Mouse (Mus musculus) embryo, embryonic 10.5 days (tissue): ENCODE measurements around the gene Tex44.

Experiments
- DNase-seq: peaks from one replicate; pipeline ENCODE4 v3.0.0-alpha.2; 2015; ENCODE audit warnings: low spot score

Tex44 gene

DNA sequence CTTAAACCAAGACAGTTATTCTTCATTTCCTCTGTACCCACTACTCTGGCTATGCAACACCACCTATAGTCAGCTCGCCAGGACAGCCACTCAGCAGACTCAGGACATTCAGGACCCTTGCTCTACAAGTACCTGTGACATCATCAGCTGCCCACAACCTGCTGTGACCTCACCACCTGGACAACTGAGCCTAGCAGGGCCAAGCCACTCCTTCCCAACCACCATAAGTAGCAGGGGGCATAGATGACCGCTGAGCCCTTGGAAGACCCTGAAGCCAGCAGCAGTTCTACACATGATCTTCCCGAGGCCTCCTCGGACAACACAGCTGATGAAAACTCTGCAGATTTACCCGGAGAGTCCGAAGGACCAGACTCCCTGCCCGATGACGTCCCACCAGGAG, at the start of gene Tex44, which contains the start of gene Nmur1:
Gene Tex44, plus strand, starts transcription at position 202 of the 400 bp plus-strand sequence.
Gene Nmur1, minus strand, starts transcription at position 101 of the 400 bp plus-strand sequence.
- no peak for DNase-seq

DNA sequence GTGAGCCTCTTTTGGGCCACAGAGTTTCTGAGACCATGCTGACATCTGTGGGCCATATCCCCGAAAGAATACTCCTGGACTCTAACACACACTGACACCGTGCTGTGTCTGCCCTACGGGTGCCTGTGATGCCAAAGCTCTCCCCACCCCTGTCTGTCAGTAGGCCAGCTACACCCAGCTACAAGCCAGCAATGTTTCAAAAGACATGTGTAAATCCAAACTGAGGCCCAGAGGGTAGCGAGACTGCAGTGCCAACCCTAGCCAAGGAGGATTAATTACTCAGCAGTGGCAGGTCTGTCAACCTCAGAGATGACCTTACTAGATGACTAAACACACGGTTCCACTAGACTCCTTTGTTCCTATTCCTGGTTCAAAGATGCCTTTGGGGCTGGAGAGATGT, 49.8 kb upstream of the Tex44 start:
- DNase-seq = no peak

DNA sequence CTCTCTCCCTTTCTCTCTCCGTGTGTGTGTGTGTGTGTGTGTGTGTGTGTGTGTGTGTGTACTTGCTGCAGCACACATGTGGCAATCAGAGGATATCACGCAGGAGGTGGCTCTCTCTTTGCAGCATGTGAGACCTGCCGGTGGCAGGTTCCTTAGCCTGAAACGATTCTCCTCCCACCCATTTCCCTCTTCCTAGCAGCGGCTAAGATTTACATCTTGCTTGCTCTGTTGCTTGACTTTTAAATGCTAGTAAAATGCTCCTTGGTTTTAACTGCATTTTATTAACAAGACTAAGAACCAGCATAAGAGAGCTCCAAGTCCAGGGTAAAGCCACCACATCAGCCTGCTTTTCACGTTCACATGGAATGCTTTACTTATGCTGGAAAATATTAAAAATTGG, 47.5 kb upstream of the Tex44 start:
- DNase-seq = no peak

DNA sequence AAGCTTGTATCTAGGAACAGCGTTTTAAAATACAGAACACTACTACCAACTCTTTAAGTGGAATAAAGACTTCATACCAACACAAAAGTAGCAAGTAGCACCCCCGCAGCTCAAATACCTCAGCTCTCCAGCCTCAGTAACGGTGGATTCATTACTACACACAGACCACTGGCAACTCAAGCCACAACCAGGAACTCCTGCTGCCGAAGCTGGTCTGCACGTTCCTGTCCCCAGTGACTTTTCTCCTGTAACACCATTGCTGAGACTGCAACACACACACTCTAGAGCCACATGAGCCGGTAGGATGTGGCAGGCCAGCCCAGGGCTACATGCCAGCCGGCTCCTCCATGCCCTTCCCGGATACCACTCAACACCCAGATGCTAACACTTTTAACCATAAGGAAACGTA, 47.0 kb upstream of the Tex44 start:
- DNase-seq = no peak

DNA sequence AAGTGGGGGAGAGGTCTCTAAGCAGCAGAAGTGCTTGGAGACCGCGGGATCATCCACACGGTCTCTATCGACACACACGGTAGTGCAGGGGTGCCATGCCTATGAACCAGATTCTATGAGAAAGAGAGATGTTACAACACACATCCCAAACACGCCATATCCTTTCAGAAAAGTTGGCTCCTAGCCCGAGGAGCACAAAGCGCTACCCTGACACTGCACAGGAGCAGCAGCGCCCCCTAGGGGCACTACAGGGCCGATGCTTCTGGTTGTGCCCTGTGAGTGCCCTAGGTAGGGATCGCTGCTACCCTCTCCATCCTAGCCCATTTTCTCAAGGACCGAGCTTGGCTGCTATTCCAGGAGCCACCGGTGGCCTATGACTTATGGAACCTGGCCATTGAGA, 45.1 kb upstream of the Tex44 start:
- DNase-seq = peak; percentile 68

DNA sequence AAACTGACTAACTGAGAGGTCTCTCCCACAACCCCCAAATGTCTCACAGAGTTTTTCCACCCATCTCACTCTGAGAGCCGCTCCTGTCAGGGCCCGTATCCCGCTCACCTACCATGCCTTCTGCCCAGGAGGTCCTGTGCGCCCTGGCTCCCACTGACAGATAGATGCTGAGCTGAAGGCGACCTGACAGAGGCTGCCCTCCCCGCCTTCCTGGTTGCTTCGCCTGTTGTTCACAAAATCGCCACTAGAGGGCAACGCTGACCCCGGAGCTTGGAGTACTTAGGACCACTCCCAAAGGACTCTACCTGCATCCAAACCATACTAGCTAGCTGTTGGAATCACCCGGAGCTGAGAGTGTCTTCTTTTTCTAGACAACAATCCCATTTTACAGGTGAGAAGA, 36.9 kb upstream of the Tex44 start:
- DNase-seq = peak; percentile 86

DNA sequence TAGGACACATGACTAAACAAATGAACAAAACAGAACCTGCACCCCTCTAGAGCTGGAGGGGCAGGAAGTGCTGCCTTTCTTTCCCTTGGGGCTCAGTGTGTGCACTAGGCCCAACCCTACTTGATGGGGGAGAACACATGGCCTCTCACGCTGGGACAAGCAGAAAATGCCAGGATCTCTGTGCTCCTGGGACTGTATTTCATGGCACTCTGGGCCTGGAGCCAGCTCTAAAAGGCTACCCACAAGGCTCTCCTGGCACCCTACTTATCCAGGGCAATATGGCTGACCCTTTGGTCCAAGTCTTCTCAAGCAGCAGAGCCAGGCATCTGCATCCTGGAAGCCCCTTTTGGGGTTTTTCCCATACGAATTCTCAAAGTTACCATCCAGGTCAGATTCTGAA, 34.7 kb upstream of the Tex44 start:
- DNase-seq = no peak

DNA sequence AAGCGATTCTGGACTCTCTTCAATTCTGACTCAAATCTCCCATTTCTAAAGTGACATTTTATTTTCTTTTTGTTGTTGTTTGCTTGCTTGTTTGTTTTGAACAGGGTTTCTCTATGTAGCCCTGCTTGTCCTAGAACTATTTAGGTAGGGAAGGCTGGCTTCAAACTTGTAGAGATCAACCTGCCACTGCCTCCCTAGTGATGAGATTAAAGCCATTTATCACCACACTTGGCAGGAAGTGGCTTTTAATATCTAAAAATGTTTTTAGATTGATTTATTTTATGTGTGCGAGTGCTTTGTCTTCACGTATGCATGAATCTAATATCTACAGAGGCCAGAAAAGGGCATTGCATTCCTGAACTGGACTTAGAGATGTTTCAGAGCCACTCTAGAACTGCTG, 32.9 kb upstream of the Tex44 start:
- DNase-seq = no peak

DNA sequence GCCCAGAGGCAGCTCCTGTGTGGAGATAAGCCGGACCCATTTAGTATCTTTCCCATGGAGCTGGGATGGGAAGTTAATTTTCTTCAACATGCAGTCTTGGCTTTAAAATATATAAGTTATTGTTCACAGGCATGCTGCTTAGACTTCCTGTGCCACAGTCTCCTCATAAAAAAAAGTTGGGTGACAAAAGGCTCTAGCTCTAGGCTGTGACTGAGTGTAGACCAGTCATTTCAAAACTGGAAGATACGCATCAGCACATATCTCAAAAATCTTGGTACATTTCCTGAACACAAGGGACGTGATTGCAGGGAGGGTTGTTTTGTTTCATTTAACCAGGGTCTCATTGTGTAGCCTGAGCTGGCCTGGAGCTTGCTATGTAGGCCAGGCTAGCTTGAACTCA, 31.9 kb upstream of the Tex44 start:
- no peak for DNase-seq

DNA sequence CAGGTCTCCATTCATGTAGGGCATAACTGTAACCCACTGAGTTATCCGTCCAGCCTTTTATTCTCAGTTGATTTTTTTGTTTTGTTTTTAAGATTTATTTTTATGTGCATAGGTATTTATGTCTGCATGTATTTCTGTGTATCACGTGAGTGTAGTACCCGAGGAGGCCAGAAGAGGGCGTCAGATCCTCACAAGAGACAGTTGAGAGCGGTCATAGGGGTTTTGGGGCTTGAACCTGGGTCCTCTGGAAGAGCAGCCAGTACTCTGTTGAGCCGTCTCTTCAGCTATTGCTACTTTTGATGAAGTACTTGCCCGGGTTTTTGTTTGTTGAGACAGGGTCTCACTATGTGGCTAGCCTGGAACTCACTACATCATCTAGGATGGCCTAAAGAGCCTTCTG, 30.2 kb upstream of the Tex44 start:
- DNase-seq = no peak

DNA sequence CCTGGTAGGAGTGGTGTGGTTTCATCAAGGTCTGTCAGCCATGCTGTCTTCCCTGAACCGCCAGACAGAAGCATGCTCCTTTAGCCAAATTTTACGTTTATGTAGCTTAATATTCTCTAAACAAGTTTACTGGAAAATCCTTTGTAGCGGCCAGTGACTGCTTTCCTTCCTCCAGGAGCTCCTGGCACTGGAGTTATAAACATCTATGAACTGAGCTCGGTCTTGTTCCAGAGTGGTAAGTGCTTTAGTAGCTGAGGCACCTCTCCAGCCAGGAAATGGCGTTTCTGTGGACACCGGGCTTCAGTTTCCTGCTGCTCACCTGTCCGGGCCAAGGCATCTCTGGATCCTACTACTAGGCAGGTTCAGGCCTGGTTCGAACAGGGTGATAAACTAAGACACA, 28.5 kb upstream of the Tex44 start:
- no peak for DNase-seq

DNA sequence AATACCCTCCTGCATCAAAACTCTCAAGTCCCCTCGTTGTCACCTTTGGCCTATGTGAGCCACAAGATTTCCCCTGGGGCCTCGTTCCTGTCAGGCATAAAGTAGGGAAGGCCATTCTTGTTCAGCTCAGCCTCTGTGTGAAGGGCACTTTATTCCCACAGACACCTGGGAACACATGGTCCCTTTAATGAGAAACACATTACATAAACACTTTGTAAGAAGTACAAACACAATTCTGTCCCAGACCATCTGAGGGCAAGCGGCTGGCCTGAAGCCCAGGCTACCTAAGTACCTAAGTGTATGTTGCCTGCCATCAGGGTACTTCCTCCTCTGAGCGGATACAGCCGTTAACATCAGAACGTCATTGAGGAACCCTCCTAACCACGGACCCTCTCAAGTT, 27.9 kb upstream of the Tex44 start:
- peak; percentile 63 for DNase-seq

DNA sequence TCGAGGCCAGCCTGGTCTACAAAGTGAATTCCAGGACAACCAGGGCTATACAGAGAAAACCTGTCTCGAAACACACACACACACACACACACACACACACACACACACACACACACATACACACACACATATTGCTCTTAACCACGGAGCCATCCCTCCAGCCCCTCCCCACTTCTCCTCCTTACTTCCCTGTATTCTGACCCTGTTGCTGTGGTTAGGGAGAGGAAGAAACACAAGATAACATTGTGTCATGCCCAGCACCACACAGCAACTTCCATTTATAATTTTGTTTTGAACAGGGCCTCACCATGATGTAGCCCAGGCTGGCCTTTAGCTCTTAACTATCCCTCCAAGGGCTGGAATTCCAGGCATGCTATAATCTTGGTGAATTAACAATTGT, 26.8 kb upstream of the Tex44 start:
- no peak for DNase-seq

DNA sequence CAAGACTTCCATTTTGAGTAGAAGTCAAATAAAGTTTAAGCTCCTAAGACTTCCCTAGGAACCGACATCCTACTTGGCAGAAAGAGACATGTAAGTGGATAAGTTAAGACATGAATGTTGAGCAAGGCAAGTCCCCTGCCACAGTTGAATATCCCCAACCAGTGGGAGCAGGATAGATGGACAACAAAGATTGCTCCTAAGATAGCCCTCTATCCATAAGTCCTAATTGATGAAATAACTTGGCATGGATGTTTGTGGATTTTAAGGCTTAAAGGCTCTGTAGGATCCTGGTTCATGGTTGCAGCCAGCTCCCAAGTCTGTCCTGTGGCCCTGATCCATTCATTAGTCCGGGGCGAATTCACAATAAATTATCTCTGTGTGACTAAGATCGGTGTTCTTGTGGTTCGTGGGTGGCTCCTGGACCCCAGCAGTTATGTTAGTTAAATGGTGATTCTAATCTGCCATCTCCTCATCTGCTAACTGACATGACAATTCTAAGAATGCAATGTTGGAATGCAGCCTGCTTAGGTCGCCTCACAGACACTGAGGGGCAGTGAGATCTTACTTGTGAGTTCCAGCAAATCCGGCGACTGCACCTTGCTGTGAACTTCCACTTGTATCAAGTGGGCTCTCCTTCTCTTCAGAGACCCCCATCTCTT, 25.9 kb upstream of the Tex44 start:
- DNase-seq = no peak

DNA sequence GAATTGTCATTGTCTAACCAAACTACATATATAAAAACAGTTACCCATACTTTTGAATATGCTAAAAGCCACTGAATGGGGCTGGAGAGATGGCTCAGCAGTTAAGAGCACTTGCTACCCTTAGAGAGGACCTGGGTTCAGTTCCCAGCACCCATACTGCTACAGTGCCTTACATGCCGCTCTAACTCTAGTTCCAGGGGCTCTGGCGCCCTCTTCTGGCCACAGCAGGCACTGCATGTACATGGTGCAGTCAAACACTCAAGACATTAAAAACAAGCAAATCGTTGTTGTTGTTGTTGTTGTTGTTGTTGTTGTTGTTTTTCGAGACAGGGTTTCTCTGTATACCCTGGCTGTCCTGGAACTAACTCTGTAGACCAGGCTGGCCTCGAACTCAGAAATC, 21.3 kb upstream of the Tex44 start:
- DNase-seq = no peak

DNA sequence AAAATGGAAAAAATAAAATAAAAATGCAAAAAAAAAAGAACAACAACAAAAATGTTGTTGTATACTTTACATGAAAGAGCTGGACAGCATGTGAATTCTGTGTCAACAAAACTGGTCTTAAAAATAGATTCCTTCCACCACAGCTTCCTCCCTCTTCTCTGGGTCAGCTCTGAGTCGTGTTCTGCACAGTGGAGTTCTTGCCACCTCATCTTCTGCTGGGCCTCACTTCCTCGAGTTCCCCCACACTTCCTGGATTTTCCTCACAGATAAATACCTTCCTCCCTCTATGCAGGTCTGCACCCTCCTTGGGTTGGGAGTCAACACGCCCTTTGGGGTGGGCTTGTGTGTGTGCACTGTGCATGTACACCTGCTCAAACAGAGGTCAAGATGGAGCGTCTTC, 19.8 kb upstream of the Tex44 start:
- DNase-seq = no peak

DNA sequence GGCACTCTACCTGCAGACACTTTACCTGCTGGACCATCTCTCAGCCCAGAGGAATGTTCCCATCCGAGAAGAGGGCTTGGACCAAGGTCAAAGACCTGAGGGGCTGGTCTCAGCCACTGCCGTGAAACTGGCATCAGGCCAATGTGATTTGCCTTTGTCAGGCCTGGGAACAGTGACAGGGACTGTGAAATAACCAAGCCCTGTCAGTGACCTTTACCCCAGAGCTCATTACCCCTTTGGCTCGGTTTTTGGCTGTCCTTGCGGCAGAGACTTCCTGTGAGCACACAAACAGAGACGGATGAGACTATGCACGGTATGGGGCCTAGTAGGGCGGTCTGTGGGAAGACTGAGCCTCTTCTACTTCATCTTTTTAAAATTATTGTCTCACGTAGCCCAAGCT, 19.2 kb upstream of the Tex44 start:
- no peak for DNase-seq

DNA sequence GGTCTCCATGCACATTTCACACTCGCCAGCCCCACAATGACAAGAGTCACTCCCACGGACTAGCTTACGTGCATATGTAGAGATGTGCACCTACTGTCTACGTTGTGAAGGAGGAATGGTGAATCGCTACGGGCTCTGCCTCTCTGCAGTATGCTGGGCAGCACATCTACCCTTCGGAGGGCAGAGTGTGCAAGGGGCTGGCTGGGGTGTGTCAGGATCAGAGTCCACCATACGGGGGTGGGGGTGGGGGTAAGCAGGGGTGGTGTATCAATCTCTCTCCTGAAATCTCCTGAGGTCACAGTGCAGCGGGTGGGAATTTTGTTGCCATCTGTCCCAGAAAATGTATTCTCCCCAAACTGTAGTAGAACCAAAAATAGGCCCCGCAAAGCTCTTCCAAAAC, 17.6 kb upstream of the Tex44 start:
- no peak for DNase-seq

DNA sequence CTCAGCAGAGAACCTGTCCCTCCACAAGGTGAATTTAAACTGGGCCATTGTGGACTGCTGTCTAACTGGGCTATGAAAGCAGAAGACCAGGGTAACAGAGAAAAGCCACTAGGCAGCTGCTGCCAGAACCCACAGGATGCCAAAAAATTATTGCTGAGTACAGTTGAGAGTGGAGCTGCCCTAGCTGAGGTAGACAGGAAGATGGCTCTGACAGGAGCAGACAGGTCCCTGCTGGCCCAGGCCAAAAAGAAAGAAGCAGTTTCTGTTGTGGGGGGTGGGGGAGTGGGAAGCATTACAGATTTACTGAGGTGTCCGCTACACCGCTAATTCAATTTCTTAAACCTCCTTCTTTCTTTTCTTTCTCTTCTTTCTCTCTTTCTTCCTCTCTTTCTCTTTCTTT, 16.7 kb upstream of the Tex44 start:
- DNase-seq = no peak

DNA sequence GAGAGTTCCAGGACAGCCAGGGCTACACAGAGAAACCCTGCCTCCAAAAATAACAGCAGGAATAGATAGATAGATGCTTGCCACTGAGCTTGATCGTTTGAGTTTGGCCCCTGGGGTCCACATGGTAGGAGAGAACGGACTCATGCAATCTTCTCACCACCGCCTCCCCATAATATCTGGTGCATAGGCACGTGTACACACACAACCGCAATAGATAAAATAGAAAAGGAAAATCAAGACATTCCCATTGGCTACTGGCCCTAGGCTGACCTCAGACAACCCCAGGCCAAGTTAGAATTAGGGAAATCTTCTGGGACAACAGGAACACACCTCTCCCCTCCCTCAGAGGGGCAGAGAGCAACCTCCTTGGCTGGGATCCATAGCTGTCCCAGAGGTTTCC, 11.4 kb upstream of the Tex44 start:
- no peak for DNase-seq

DNA sequence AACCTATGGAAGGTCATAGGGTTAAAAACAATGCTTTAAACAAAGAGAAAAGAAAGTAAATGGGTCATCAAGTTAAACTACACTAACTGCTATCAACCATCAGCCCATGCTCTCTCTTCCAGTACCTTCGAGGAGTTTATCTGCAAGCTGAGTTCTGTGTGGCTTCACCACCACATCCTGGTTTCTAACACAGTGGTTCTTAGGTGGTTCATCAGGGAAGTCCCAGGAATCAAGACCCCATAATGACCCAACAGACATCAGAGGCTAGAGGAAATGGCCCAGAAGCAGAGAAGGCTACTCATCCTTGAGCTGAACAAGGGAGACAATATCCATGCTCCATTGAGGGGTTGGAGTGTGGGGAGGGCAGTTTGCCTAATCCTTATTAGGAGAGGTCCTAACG, 11.0 kb upstream of the Tex44 start:
- no peak for DNase-seq

DNA sequence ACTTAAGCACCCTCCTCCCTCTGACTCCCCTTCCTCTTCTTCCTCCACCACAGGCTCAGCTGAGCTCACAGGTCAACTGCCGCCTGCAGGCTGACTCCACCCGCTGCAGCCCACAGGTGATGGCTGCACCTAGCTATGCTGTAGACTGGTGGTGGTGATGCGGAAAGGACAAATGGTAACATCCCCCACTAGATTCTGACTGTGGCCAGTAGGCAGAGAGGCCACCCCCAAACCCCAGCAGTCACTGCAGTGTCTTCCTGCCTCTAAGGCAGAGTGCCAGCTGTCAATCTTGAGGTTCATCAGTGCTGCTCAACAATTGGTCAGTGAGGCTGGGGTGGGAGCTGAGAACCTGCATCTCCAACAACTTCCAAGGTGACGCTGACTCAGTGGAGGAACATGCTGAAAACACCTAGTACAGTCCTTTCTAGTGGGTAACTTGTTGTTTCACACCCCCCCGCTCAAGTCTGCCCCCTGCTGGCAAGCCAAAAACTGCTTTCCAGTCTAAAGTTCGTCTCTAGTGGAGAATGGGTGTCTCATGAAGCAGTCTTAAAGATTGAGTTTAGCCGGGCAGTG, 10.4 kb upstream of the Tex44 start:
- DNase-seq = no peak

DNA sequence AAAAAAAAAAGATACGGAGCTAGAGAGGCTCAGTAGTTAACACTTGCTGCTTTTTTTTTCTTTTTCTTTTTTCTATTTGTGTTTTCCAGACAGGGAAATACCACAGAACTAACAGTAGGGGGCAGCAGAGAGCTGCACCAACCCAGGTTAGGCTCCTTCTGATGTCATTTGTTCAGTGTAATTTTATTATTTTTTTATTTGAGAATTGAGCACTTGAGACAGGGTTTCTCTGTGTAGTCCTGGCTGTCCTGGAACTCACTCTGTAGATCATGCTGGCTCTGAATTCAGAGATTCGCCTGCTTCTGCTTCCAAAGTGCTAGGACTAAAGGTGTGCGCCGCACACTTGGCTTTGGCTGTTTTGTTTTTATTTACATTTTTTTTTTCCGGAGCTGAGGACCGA, 9.8 kb upstream of the Tex44 start:
- DNase-seq = peak; percentile 50

DNA sequence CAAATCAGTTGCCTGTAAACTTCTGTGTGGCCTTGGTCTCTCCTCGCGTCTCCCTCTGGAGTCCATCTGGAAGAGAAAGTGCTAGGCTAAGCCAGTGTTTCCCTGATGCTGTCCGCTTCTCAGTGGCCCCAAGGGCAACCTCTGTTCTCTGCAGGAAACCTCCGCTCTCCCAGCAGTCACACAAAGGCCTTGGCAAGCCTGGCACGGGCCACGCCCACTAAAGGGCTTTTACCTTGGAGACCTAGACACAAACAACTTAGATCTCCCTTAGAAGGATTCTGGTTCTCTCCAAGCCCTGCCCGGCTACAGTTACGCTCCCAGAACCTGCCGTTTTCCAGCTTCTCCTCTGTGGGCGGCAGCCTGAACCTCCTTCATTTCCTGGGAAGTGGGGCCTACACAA, 5.1 kb upstream of the Tex44 start:
- DNase-seq = no peak
